Mouse (Mus musculus) limb, embryonic 13.5 days (tissue): ENCODE data around the gene Maml3. TPM values are rescaled to one million over a fixed set of nuclear protein-coding genes. Genes with fewer than 3 reads are reported as not detected.

Source experiments
- ATAC-seq: fragments of 200-750 bp; cut with Nextera tagmentation; 2 replicates; pipeline ENCODE4 v1.8.0; 2017; ENCODE audit warnings: low read depth, moderate number of reproducible peaks, moderate TSS enrichment; ENCODE audit not compliant: low FRiP score
- H3K27ac ChIP-seq: fragments of 300-500 bp; sonication (generic); 2 replicates; pipeline ENCODE4 v1.5.1; 2015; ENCODE audit warnings: inconsistent platforms, mild to moderate bottlenecking, moderate library complexity
- H3K27me3 ChIP-seq: fragments of 300-500 bp; sonication (generic); 2 replicates; pipeline ENCODE4 v1.6.1; 2015; ENCODE audit warnings: mild to moderate bottlenecking, inconsistent platforms
- H3K36me3 ChIP-seq: fragments of 300-500 bp; sonication (generic); 2 replicates; pipeline ENCODE4 v1.6.1; 2015; ENCODE audit warnings: inconsistent platforms, mild to moderate bottlenecking, moderate library complexity
- H3K4me1 ChIP-seq: fragments of 300-500 bp; sonication (generic); 2 replicates; pipeline ENCODE4 v1.6.1; 2015; ENCODE audit warnings: inconsistent platforms
- H3K4me2 ChIP-seq: fragments of 300-500 bp; sonication (generic); replicated peaks from 2 replicates; pipeline ENCODE4 v1.6.1; 2015; ENCODE audit warnings: inconsistent platforms, mild to moderate bottlenecking, moderate library complexity
- H3K4me3 ChIP-seq: fragments of 300-500 bp; sonication (generic); 2 replicates; pipeline ENCODE4 v1.5.1; 2015; ENCODE audit warnings: moderate library complexity, mild to moderate bottlenecking, inconsistent platforms
- H3K9ac ChIP-seq: fragments of 300-500 bp; sonication (generic); 2 replicates; pipeline ENCODE4 v1.6.1; 2015; ENCODE audit warnings: mild to moderate bottlenecking, inconsistent platforms
- H3K9me3 ChIP-seq: fragments of 300-500 bp; sonication (generic); 2 replicates; pipeline ENCODE4 v1.6.1; 2016; ENCODE audit warnings: inconsistent platforms
- WGBS: fragments of 180-500 bp; shearing (Covaris S2); methylation state at CpG from one replicate; pipeline ENCODE4 v1.1.7; 2015; 5-methylcytosine and 5-hydroxymethylcytosine counted together
- polyA plus RNA-seq: library from polyadenylated mRNA; unstranded; fragments of >200 nt; fragmentation: Nextera tagmentation; extraction: Ambion mirVana; gene quantifications from 2 replicates; pipeline ENCODE4 v1.2.1, GENCODE M21; 2015

Gene Maml3
- polyA plus RNA-seq, 1 experiment from 2014 or later: 5.1 TPM

- ATAC-seq: no peak
- H3K9ac ChIP-seq: no peak overlapping the region
- no peak overlapping the region for H3K4me2 ChIP-seq
- 73% methylated on average over 8 of the region's 8 CpGs for WGBS
- 0 out of 2 replicates have a peak, but pooled peaks cover 5% of the 10 kb centered on the region for H3K27me3 ChIP-seq
- no peak overlapping the region for H3K4me3 ChIP-seq
- no peaks in the 10 kb centered on the region for H3K9me3 ChIP-seq
- H3K36me3 ChIP-seq: no peaks in the 10 kb centered on the region
- no peak overlapping the region for H3K27ac ChIP-seq
- peaks cover 23% of the 10 kb centered on the region for H3K4me1 ChIP-seq
These were observed 455.4 kb downstream of the Maml3 start for GRCm38 (mm10) chr3:51649426-51649825.

DNA sequence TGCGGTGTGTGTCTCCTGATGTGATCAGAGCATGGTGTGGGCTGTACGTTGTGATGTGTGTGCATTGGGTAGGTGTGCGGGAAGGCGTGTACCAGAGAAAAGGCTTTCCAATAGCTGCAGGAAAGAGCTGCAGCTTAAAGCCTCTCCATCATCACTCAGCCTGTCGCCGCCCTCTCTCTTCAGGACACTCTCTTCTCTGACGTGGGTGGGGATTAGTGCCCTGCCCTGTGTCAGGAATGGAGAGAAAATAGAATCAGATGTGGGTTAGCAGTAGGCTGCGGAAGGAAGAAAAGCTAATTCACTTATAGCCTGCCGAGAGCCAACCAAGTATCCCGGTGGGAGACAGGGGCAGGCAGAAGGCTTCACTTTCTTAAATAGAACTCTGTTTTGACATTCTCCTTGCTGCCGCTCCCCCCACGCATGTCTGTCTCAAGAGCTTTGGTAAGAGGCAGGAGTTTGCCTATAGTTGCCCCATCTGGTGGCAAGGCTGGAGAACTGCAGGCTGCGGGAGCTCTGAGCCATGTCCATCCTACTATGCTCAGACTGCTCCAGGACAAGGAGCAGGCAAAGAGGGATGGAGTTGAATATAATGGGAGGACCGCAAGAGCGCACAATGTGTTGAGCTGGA is 456.7 kb downstream of the Maml3 start:
- Histone ChIP-seq H3K9ac (peak overlapping the region; percentile 32; the same call in 1 of the 2 replicates), H3K27ac (no peak overlapping the region), H3K4me3 (no peak overlapping the region), H3K27me3 (0 out of 2 replicates have a peak, but pooled peaks cover 5% of the 10 kb centered on the region), H3K36me3 (no peaks in the 10 kb centered on the region), H3K4me2 (peak overlapping the region; percentile 48), H3K9me3 (no peaks in the 10 kb centered on the region), H3K4me1 (peaks cover 23% of the 10 kb centered on the region)
- WGBS: 40% methylated on average over 15 of the region's 15 CpGs
- ATAC-seq: peak; percentile 74; the same call in 1 of the 2 replicates

DNA sequence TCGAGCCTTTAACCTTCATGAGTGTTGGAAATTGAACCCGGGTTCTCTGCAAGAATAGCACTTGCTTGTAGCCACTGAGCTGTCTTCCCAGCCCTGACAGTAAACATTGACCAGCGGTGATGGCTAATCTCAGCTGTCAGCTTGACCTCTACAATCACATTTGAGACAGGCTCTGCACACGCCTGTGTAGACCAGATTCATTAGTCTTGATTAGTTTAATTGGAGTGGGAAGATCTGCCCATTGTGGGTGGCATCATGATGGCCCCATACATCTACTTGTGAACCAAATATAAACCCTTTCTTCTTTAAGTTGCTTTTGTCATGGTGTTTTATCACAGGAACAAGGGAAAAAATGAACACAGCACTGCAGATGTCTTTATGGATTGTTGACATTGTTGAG is 457.5 kb downstream of the Maml3 start:
- Histone ChIP-seq H3K27ac (no peak overlapping the region), H3K4me2 (no peak overlapping the region), H3K4me3 (no peak overlapping the region), H3K9ac (no peak overlapping the region), H3K4me1 (peaks cover 15% of the 10 kb centered on the region), H3K9me3 (no peaks in the 10 kb centered on the region), H3K36me3 (no peaks in the 10 kb centered on the region), H3K27me3 (0 out of 2 replicates have a peak, but pooled peaks cover 5% of the 10 kb centered on the region)
- 79% methylated on average over 4 of the region's 4 CpGs for WGBS
- ATAC-seq: no peak

GRCm38 (mm10) chr3:51646301-51646700 is 458.6 kb downstream of the Maml3 start:
- Histone ChIP-seq H3K27me3 (0 out of 2 replicates have a peak, but pooled peaks cover 5% of the 10 kb centered on the region), H3K36me3 (no peaks in the 10 kb centered on the region), H3K9ac (no peak overlapping the region), H3K4me3 (no peak overlapping the region), H3K4me1 (peaks cover 5% of the 10 kb centered on the region; the same call in 1 of the 2 replicates), H3K4me2 (no peak overlapping the region), H3K27ac (no peak overlapping the region), H3K9me3 (no peaks in the 10 kb centered on the region)
- ATAC-seq: no peak
- WGBS: 57% methylated on average over 10 of the region's 10 CpGs

DNA sequence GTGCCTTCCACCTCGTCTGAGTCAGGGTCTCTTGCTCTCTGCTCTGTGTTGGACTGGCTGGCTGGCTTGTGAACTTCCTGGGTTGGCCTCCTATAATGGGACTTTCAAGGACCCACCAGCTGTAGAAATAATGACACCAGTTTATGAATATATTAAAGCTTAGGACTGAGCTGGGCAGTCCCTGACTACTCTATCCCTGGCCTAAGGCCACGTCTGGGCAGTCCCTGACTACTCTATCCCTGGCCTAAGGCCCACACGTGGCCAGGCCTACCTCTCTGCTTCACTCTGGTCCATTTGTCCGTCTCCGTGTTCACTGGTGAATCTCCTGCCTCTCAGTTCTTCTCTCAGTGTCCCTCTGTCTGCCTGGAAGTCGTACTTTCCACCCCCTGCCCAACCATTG is 459.4 kb downstream of the Maml3 start:
- ATAC-seq: no peak
- H3K4me1 ChIP-seq: peaks cover 5% of the 10 kb centered on the region; the same call in 1 of the 2 replicates
- no peaks in the 10 kb centered on the region for H3K36me3 ChIP-seq
- H3K27ac ChIP-seq: no peak overlapping the region
- no peak overlapping the region for H3K4me2 ChIP-seq
- no peak overlapping the region for H3K9ac ChIP-seq
- H3K9me3 ChIP-seq: no peaks in the 10 kb centered on the region
- 82% methylated on average over 6 of the region's 6 CpGs for WGBS
- H3K27me3 ChIP-seq: 0 out of 2 replicates have a peak, but pooled peaks cover 3% of the 10 kb centered on the region
- H3K4me3 ChIP-seq: no peak overlapping the region

GRCm38 (mm10) chr3:51638260-51638659 is 466.6 kb downstream of the Maml3 start:
- ATAC-seq: no peak
- no peaks in the 10 kb centered on the region for H3K9me3 ChIP-seq

DNA sequence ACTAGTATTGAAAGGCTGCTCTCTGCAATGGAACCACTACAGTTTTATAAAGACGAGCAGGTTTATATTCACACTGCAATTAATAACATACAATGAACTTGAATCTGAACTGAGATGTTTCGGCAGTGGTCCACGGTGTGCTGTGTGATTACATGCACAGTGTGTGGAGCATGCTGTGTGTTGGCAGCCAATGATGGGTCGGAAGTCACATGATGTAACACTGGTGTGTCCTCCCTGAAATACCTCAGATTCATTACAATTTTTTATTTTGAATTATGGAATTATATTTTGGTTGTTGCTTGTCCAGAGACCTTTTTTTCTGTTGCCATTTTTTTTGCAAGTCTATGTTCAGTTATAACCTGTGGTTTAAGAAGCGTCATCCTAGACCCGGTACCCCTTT is 467.6 kb downstream of the Maml3 start:
- ATAC-seq: no peak
- Histone ChIP-seq H3K27ac (no peak overlapping the region), H3K27me3 (no peaks in the 10 kb centered on the region), H3K4me1 (0 out of 2 replicates have a peak, but pooled peaks cover 4% of the 10 kb centered on the region), H3K36me3 (no peaks in the 10 kb centered on the region), H3K4me3 (no peak overlapping the region), H3K9ac (no peak overlapping the region), H3K9me3 (peaks cover 3% of the 10 kb centered on the region; the same call in 1 of the 2 replicates), H3K4me2 (no peak overlapping the region)
- WGBS: 91% methylated on average over 6 of the region's 6 CpGs

More at GRCm38 (mm10) chr3:51638260-51638659, 466.6 kb downstream of the Maml3 start:
- Histone ChIP-seq H3K27me3 (no peaks in the 10 kb centered on the region), H3K36me3 (no peaks in the 10 kb centered on the region), H3K4me2 (no peak overlapping the region), H3K9ac (no peak overlapping the region), H3K27ac (no peak overlapping the region), H3K4me1 (0 out of 2 replicates have a peak, but pooled peaks cover 4% of the 10 kb centered on the region), H3K4me3 (no peak overlapping the region)
- WGBS: 90% methylated on average over 6 of the region's 6 CpGs

- Histone ChIP-seq H3K9me3 (peaks cover 7% of the 10 kb centered on the region; the same call in 1 of the 2 replicates), H3K4me3 (no peak overlapping the region), H3K9ac (no peak overlapping the region), H3K4me2 (no peak overlapping the region), H3K4me1 (0 out of 2 replicates have a peak, but pooled peaks cover 4% of the 10 kb centered on the region), H3K27me3 (no peaks in the 10 kb centered on the region), H3K36me3 (no peaks in the 10 kb centered on the region), H3K27ac (no peak overlapping the region)
- 89% methylated on average over 20 of the region's 20 CpGs for WGBS
- ATAC-seq: no peak
These were observed 468.2 kb downstream of the Maml3 start for GRCm38 (mm10) chr3:51636700-51637099.

DNA sequence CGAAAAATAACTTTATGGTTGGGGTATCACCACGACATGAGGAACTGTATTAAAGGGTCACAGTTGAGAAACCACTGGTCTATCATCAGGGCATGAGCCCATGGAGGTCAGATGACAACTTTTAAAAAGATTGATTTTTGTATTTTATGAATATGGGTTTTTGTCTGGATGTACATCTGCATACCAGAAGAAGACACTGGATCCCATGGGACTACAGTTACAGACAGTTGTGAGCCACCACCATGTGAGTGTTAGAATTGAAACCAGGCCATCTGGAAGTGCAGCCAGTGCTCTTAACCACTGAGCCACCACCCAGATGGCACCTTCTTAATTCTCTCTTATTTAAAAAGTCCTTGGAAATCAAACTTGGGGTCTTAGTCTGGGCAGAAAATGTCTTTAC is 468.9 kb downstream of the Maml3 start:
- H3K27me3 ChIP-seq: no peaks in the 10 kb centered on the region
- H3K4me1 ChIP-seq: 0 out of 2 replicates have a peak, but pooled peaks cover 4% of the 10 kb centered on the region
- peaks cover 14% of the 10 kb centered on the region for H3K9me3 ChIP-seq
- ATAC-seq: no peak
- WGBS: 87% methylated on average over 2 of the region's 2 CpGs
- H3K4me2 ChIP-seq: no peak overlapping the region
- no peaks in the 10 kb centered on the region for H3K36me3 ChIP-seq
- H3K27ac ChIP-seq: no peak overlapping the region
- no peak overlapping the region for H3K4me3 ChIP-seq
- H3K9ac ChIP-seq: no peak overlapping the region

Other genes starting within 250 kb of the Maml3 start
- 5.2 and 5.5 TPM in 2 replicates for gene Foxo1, start 163.3 kb upstream of the Maml3 start, polyA plus RNA-seq